Mouse (Mus musculus) ES-E14 (cell line): Measurements from ENCODE around the gene Krt222.

Source experiments
- CHD2 ChIP-seq: IDR thresholded peaks from 2 replicates; pipeline ENCODE4 v1.6.1; 2014; ENCODE audit warnings: mild to moderate bottlenecking, low read depth, low read length, inconsistent platforms
- HCFC1 ChIP-seq: IDR thresholded peaks from 2 replicates; pipeline ENCODE4 v1.6.1; 2012; ENCODE audit warnings: low read length, inconsistent platforms, borderline replicate concordance; ENCODE audit not compliant: insufficient read depth
- MAFK ChIP-seq: IDR thresholded peaks from 2 replicates; pipeline ENCODE4 v1.6.1; 2014; ENCODE audit warnings: mild to moderate bottlenecking, low read depth, low read length, inconsistent platforms; ENCODE audit not compliant: insufficient read depth

GRCm38 (mm10) chr11:99216181-99216580 is 27.7 kb downstream of the Krt222 start:
- TF ChIP-seq HCFC1 (no peak), MAFK (no peak), CHD2 (no peak)
